Mouse (Mus musculus): ENCODE data around the gene Tmem177.

DNA sequence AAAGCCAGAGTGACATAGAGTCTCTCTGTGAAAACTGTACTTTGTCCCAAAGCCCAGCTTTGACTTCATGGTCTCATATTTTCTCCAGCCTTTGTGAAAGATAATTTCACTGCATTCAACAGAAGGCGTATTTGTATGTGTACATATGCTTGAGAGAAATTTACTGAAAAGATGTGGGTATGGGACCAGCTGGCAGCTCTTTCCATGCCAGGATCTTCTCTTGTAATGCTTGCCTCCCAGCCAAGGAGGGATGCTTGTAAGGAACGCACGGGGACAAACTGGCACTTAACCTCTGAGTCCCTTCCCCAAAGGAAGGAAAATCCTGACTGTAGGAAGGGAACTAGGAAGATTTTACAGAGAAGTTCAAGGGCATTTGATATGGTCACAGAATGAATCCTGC is 28.7 kb downstream of the Tmem177 start:
- TF ChIP-seq CTCF (IDR thresholded peaks at IDR 0.05; ENCODE audit: borderline replicate concordance, control insufficient read depth, extremely low read depth, insufficient read depth, low read length, poor library complexity) (no peak), POLR2A (IDR thresholded peaks at IDR 0.05; ENCODE audit: control insufficient read depth, extremely low read depth, insufficient read depth, low read length, poor library complexity) (no peak)

Measured in thymus, adult 2 months (tissue).